Mouse (Mus musculus): ENCODE measurements at regions not wholly inside any gene's neighbourhood (a gene's known extent, or its start where the extent isn't known, plus 50 kb on each side); places are given as distances from the start of the nearest gene placed in this dataset.

DNA sequence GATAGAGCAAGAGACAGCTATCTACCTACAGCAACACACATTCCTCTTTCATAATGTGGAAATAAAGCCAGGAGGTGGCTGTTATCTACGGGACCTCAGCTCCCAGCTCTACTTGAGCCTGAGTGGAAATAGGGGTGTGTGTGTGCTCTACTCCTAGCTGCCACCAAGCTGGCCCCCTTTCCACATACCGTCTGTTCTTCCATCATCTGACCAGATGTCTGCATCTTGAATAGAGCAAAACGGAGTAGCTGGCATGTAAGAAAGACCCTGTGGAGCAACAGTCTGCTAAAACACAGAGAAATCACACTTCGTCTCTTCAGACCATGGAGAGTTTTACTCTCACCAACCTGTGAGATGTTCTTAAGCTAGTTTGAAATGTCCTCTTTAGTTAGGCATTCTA, 454.9 kb downstream of the 1700129C05Rik start:
- in situ Hi-C loops (cut with MseI, MboI): no loop called here

DNA sequence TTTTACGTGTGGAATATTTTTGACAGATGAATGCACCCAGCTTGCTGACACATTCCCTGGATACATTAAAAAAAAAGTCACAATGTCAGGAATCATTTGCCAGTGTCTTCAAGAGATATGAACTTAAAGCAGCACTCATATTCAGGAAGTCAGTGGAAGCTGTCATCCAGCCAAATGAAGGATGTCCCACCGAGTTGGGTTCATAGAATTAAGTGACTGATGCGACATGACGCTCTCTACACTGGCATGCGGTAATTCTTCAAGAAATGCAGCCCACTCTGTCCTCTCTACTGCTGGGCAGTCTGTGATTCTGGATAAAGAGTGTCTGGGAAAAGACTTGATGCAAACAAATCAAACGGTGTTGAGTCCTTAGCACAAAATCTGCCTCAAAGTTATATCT, 463.9 kb downstream of the 1700129C05Rik start:
- in situ Hi-C loops (cut with MseI, MboI): no loop called here

DNA sequence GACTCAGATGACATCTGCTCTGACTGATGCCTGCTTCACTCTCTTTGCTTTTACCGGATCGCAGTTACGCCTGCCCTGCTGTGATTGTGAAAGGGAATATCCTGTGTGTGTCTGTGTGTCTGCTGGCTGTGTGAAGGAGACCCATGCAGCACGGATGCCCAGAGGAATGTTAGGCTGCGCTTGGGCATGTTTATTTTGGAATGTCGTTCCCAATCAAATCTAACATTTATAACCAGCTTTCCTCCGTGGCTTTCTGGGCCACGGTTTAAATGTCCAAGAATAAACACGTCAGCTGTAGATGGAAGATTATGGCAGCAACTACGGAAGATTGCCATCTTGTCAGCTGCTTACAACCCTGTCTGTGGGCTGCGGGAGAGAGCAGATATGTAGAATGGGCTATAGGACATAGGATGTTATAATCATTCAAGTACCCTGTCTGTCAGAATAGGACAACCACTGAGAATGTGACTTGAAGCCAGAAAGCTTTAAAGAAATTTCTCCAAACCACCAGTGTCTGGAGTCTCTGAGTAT, 464.5 kb downstream of the 1700129C05Rik start:
- in situ Hi-C loops (cut with MseI, MboI): no loop called here

DNA sequence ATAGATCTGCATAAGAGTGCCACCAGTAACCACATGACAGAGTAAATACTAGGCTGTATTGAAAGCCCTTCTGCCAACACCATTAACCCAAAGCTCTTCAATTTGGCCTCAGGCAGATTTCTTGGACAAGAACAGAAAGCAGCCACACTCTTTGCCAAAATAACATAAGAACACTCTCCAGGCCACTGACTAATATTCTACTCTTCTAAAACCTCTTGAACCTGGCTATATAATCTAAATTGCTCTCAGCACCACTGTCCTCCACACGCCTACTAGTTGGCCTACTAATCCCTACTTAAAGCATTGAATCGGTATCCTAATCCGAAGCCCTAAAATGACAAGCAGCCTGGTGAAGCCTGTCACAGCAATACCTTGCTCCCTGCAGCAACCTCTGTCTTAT, 467.5 kb downstream of the 1700129C05Rik start:
- in situ Hi-C loops (cut with MseI, MboI): no loop called here

DNA sequence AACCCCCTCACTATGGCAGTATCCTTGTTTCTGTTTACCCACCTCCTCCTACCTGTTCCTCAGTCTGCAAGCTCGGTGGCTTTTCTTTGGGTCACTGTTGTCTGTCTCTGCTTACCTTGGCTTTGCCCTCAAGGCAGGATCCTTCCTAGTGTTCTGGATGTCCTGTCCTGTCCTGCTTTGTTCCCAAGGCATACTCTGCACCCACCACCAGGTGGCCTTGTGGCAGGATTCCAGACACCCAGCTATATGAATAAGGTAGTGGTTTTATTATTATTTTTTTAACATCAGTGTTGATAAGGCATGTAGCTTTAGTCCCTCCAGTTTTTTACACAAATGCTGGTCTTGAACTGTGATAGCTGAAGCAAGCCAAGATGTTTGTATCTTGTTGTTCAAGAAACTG, 478.7 kb downstream of the 1700129C05Rik start:
- in situ Hi-C loops (cut with MseI, MboI): no loop called here

DNA sequence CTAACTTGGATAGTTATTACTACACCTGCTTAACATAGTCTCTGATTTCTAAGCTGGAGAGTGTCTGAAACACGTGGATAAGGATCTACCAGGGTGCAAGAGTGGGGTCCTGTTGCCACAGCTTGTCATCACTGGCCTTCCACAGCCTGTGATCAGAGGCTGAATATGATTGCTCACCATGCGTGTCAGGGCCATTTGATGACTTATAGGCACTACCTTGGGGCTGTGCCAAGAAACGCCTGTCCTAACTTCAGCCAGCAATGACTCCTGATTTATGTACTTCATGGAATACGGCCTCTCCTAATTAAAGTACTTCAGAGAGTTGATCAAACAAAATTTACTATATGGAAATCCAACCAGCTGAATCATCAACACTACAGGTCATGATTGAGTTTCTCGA, 480.1 kb downstream of the 1700129C05Rik start:
- in situ Hi-C loops (cut with MseI, MboI): no loop called here

DNA sequence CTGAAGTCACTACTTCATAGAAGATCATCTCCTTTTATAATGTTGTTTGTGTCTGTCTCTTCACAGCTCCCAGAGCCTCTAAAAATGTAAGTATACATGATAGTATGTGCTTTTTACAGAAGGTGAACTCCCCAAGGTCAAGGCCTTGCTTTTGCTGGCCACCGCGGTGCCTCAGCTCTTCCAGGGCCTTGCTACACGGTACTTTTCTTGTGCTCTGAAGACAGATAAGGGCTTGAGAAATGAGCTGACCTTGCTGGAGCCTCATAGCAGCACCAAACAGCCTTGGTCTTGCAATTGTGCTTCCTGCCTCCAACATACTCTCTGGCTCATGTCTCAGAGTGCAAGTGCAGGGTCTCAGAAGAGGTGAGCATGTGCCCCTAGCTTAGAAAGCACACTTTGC, 481.3 kb downstream of the 1700129C05Rik start:
- in situ Hi-C loops (cut with MseI, MboI): no loop called here

DNA sequence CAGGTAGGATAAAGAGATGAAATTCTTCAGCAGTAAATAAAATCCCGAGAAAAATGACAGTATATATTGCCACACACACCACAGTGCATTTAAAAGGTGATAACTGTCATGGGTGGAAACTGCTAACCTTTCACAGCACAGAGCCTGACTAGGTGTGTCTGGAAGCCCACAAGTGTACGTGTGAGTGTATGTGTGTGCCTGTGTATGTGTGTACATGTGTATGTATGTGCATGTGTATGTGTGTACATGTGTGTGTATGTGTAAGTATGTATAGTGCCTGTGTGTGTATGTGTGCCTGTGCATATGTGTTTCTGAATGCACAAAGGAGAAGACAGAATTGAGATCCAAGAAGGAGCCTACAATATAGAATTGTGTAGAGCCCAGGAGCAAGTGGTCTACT, 485.4 kb downstream of the 1700129C05Rik start:
- in situ Hi-C loops (cut with MseI, MboI): no loop called here

DNA sequence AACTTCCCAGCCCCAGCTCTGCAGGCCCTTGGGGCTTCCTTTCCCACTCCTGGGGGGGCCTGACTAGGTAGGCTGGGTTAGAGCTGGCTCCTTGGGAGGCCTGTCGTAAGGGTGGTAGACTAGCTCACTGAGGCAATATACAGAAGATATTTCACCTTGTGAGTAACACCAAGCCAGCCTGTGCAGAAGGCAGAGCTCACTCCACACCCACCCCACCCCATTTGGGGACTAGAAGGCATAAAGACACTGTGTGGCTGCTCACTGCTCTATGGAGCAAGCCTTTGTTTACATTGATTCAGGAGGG, 485.8 kb downstream of the 1700129C05Rik start:
- in situ Hi-C loops (cut with MseI, MboI): no loop called here

DNA sequence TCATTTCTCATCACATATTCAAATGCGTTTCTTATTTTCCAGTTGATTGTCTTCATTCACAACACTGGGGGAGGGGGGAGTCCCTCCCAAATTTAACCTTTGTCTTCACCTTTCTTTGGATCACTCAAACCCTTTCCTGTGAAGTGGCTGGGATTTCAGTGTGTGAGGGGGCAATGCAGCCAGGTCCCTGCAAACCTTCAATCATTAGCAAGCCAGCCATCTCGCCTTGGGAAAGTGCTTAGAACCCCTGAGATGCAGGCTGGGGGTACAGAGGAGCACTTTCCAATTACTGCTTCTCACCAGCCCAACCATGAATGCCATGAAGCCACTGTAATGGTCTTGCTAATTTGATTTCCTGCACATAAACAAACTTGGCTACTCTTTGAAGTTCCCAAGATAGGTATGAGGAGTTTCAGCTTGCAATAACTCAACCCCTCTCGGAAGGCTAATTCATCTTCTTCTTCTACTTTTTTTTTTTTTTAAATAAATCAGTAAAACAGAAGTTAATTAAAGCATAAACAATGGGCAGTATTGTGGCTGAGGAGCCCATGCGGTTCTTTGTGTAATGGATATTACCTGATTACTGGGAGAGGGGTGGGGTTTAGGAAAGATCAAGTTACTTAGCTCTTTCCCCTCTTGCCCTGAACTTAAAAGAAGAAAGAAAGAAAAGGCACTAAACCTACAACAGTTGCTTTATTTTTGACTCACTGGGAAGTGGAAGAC, 486.3 kb downstream of the 1700129C05Rik start:
- in situ Hi-C loops (cut with MseI, MboI): no loop called here

DNA sequence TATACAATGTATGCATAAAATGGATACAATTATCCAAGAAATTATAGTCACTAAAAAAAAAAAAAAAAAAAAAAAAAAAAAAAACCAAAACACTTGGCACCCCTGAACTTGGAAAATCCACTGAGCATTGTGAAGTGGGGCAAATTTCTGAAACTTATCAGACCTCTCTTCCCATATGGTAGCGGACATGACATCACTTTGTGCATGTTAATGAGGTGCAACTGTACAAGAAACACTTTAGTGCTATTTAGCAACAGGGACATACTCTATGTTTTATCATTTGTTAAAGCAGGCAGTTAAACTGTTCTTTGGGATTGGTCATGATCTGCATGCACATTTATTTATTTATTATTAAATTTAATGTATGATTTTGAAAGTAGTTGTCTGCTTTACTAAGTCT, 489.7 kb downstream of the 1700129C05Rik start:
- in situ Hi-C loops (cut with MseI, MboI): no loop called here

DNA sequence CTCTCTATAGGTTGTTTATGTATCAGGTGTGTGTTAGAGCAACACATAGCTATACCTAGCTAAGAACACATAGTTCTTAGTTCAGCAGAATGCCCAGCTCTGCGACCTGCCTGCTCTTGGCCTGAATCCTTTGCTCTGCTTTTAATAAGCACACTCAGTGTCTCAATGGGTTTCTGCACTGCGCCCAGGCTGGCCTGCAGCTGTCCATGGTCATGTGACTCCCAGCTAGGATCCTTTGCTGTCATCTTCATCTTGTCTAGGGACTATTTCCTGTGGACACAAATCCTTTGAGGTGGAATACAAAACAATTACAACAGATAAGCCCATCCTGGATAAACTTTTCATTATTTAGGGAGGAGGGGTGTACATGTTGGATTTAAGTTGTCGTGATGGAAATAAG, 490.7 kb downstream of the 1700129C05Rik start:
- in situ Hi-C loops (cut with MseI, MboI): no loop called here

DNA sequence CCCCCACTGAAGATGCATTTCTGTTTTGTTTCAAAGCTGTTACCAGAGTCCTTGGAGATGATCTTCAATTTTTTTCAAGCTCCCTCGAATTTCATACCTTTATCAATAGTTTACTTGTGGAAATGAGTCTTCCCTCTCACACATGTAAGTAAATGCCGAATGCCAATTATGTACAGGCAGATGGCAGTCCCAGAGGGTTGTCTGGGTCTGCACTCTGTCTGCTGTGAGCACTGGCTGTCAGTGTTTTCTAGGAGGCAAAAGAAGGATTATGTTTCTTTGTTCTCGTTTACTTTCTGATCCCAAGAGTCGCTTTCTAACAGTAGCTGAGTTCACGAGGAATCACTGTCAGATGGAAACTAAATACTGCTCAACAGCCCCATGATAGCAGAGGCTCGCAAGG, 491.5 kb downstream of the 1700129C05Rik start:
- in situ Hi-C loops (cut with MseI, MboI): no loop called here

DNA sequence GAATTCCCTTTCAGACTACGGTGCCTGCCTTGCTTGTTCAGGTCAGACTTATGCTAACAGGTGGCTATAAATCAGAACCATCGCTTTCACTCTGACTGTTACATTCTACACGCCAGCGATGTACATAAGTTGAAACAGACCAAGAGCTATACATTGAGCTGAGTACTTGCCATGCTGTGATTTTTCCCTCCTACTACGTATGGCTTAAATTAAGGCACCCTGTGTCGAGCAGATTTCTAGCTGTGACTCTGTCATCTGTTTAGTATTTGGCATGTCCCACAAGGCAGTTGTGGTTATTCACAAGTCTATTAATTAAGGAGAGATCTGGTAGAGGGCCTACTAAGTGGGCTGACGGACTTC, 504.4 kb downstream of the 1700129C05Rik start:
- in situ Hi-C loops (cut with MseI, MboI): no loop called here

DNA sequence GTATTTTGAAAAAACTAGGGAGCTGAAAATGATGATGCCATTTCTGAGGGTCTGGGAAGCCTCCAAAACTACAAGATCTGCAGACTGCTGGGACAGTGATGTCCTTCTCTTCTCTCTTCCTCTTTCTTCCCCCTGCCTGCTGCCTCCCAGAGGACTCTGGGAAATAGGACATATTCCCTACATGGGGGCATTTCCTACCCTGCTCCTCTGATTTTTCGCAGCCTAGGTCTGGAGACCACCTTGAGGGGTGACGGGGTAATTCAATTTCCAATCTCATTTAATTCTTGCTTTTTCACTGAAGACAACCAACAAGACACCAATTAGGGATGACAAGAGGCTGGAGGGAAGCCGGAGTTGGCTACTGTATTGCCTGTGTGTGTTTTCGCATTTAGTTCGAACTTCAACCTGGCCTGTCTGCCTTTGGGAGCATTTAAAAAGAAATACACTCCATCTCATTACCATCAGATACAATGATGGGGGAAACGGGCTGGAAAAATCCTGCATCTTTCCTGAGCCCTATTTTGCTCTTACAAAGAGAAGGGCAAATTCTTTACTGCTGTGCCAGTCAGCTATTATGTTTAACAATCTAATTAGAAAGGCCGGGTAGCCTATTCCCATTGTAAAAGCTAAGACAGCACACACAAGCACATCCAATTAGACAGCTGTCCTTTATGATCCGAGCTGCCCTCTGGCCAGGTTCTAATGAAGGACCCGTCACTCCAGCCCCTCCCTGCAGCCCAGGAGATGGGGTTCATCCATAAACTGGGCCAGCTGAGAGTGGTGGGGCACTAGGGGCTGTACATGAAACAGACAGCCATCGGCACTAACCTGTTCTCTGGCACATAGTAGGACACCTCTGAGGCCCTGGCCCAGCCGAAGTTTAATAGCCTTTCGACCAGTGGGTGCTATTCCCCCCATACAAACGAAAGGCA, 505.0 kb downstream of the 1700129C05Rik start:
- in situ Hi-C loops (cut with MseI, MboI): no loop called here

DNA sequence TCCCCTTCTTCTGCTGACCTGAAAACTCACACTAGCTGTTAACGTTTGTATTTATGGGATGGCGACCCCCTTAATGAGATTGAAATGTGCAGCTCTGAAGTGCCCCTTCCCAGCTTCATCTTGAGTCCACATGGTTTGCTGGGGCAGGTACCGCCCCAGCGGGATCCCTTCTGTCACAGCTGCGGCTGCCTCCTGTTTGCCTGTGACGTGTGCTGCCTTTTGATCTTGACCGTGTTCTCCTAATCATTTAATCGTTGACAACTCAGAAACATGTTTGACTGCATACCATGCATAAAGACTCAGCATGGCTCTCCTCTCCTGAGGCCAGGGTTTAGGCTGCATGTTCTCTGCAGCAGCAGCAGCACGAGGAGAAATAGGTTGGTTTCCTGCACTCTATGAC, 511.5 kb downstream of the 1700129C05Rik start:
- in situ Hi-C loops (cut with MseI, MboI): no loop called here

DNA sequence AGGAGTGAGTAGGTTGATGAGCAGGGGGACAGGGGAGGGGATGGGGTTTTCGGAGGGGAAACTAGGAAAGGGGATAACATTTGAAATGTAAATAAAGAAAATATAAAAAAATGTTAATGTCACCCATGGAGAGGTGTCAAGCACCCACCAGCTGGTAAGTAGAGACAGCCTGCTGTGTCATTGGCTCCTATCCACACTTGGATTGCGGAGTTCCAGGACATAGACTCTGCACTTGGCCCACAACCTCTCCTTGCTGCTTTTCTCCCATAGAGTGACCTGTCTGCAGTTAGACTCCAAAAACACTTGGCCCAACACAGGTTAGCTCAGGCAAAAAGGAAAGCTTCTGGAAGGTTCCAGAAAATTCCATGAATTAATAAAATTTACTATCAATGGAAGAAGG, 514.4 kb downstream of the 1700129C05Rik start:
- in situ Hi-C loops (cut with MseI, MboI): no loop called here

DNA sequence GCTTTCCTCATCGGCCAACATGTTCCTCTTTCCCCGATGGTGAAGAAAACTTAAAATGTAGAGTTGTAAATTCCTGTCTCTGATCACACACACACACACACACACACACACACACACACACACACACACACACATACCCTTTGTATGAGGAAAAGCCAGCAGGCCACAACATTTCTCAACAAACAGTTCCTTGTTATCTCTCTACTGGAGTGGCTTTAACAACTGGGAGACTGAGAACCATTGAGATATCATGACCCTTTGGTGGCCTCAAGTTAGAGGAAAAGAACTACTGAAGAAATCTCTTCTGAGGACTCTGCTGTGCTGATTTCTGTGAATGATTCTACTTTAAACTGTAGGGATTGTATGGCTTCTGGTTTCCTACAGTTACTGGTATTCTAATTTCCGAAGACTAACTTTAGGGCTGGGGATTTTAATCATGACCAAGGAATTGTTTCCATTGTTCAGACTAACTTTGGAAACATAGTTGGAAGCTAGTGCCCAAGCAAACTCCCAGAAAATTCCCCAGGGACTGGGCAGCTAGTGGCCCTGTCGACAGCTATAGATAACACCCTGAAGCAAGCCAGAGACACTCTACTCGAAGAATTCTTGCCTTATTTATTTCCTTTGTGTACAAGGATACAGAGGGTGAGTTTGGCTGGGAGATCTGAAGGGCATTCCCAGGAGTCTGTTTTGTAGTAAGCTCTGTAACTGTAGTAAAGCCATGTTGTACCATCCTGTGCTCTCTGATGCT, 516.0 kb downstream of the 1700129C05Rik start:
- in situ Hi-C loops (cut with MseI, MboI): no loop called here

DNA sequence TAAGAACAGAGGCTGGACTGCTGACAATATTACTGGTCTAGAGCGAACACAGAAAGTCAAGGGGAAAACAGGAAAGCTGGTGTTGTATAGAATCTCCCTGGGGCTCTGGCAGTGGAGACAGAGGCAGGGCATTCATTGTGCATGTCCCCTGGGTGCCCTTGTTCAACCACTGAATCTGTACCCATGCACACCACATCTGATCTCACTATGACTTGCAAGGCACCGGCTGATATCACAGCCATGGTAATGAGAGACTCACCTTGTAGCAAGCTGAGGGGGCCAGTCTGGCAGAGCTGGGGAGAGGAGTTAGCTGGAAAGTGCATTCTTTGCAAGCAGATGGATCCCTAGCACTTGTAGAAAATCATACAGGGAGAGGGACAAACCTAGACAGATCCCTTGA, 522.5 kb downstream of the 1700129C05Rik start:
- in situ Hi-C loops (cut with MseI, MboI): no loop called here

DNA sequence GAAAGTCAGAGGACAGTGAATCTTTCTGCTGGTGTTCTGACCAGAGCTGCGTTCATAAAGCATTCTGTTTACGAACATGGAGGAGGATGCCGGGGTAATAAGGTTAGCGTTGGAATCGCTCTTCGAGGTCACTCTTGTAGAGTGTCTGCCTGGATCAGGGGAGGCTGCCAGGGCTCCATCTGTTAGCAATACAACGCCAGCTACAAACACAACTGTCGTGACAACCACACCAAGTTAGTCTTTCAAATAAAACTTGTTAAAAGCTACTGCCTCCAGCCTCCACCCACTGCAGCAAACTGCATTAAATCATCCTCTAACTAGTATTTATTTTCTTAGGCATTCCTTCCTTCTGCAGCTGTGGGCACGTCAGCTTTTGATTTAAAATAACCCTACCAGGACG, 525.0 kb downstream of the 1700129C05Rik start:
- in situ Hi-C loops (cut with MseI, MboI): no loop called here

DNA sequence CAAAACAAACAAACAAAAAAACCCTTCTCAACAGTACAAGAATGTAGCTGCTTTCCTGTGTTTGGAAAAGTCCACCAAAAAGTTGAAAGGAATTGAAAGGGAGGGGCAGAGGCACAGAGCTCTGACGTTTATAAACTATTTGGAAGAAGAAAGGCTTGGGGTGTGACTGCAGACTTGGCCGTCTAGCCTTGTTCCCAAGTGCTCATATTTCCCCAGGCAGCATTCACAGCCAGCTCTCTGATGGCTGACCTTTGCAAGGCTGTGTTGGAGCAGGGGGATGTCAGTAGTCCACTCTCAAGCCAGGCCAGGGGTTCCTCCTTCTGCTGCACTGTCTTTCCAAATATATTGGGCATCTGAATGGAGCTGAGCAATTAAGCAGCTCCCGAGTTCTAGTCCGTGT, 534.5 kb downstream of the 1700129C05Rik start:
- in situ Hi-C loops (cut with MseI, MboI): no loop called here

DNA sequence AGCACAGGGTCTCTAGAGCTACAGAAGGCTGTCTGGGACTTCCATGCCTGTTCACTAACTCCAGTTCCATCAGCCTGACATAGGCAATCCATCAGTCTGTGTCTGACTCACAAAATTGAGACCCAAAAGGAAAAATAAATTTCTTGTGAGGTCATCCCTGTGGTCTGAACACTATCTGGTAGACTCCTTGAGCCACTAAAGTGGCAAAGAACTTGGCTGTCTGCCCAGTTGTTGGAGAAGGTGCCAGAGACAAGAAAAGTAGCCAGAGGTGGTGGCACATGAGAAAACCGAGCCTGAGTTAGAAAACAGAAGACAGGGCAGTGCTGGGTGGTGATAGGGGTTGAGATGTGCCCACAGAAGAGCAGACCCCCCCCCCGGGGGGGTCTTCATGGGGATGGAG, 535.0 kb downstream of the 1700129C05Rik start:
- in situ Hi-C loops (cut with MseI, MboI): no loop called here

All from mouse trophoblast stem cell (cell line).